Mouse (Mus musculus) ES-E14 (cell line): ENCODE measurements around the gene Hnrnpa1. TPM values are rescaled to one million over a fixed set of nuclear protein-coding genes. Genes with fewer than 3 reads are reported as not detected.

ENCODE experiments used
- DNase-seq: peaks from one replicate; pipeline ENCODE4 v3.0.0-alpha.2; 2013; ENCODE audit warnings: low read depth, low spot score
- H3K27ac ChIP-seq: 2 replicates; pipeline ENCODE4 v1.5.1; 2012; ENCODE audit warnings: low read depth, mild to moderate bottlenecking, low read length, moderate library complexity, mixed read lengths; ENCODE audit not compliant: poor library complexity, insufficient read depth, severe bottlenecking
- H3K36me3 ChIP-seq: 2 replicates; pipeline ENCODE4 v1.6.1; 2012; ENCODE audit warnings: mild to moderate bottlenecking, low read length, moderate library complexity, mixed read lengths; ENCODE audit not compliant: control insufficient read depth, poor library complexity, insufficient read depth, severe bottlenecking
- H3K4me1 ChIP-seq, 2 experiments: fragments of 150-350 bp in 1 of 2; sonication (generic) in 1 of 2; 2 replicates each; pipeline ENCODE4 v1.6.1; 2012; ENCODE audit warnings: low read length in 2 of 2, mild to moderate bottlenecking in 1 of 2, mixed read lengths in 1 of 2; ENCODE audit not compliant: control insufficient read depth in 2 of 2, insufficient read depth in 2 of 2, poor library complexity in 1 of 2
- H3K4me3 ChIP-seq, 2 experiments: fragments of 150-350 bp in 1 of 2; sonication (generic) in 1 of 2; 2 replicates each; pipeline ENCODE4 v1.5.1; 2012; ENCODE audit warnings: low read length in 2 of 2, low read depth in 1 of 2, mild to moderate bottlenecking in 1 of 2, mixed read lengths in 1 of 2; ENCODE audit not compliant: insufficient read depth in 1 of 2, poor library complexity in 1 of 2, severe bottlenecking in 1 of 2
- H3K9ac ChIP-seq: 2 replicates; pipeline ENCODE4 v1.6.1; 2012; ENCODE audit warnings: low read depth, mild to moderate bottlenecking, low read length, mixed read lengths; ENCODE audit not compliant: poor library complexity, insufficient read depth, severe bottlenecking
- H3K9me3 ChIP-seq: fragments of 150-350 bp; sonication (generic); 2 replicates; pipeline ENCODE4 v1.6.1; 2012; ENCODE audit warnings: low read depth, mild to moderate bottlenecking, low read length; ENCODE audit not compliant: control insufficient read depth, insufficient read depth
- CHD2 ChIP-seq: IDR thresholded peaks from 2 replicates; pipeline ENCODE4 v1.6.1; 2014; ENCODE audit warnings: mild to moderate bottlenecking, low read depth, low read length, inconsistent platforms
- HCFC1 ChIP-seq: IDR thresholded peaks from 2 replicates; pipeline ENCODE4 v1.6.1; 2012; ENCODE audit warnings: low read length, inconsistent platforms, borderline replicate concordance; ENCODE audit not compliant: insufficient read depth
- MAFK ChIP-seq: IDR thresholded peaks from 2 replicates; pipeline ENCODE4 v1.6.1; 2014; ENCODE audit warnings: mild to moderate bottlenecking, low read depth, low read length, inconsistent platforms; ENCODE audit not compliant: insufficient read depth
- ZC3H11A ChIP-seq: IDR thresholded peaks from 2 replicates; pipeline ENCODE4 v1.6.1; 2012; ENCODE audit warnings: low read depth, mild to moderate bottlenecking, inconsistent platforms, low read length, borderline replicate concordance
- ZNF384 ChIP-seq: IDR thresholded peaks from 2 replicates; pipeline ENCODE4 v1.6.1; 2012; ENCODE audit warnings: low read depth, low read length, inconsistent platforms
- in situ Hi-C, 2 experiments: fragments of 600-800 bp; cut with MboI; formaldehyde crosslinking; loops; one replicate each; pipeline ENCODE4 v1.15.1; 2025; ENCODE audit warnings: low sequenced_read_pairs in 2 of 2, inconsistent platforms in 1 of 2; ENCODE audit not compliant: unreplicated experiment in 2 of 2
- total RNA-seq: library from RNA; depleted of rRNA; stranded (reverse); fragments of 300-350 nt; gene quantifications from 2 replicates; pipeline ENCODE4 v1.2.3, GENCODE M21; 2012

Gene Hnrnpa1
- total RNA-seq, 1 experiment: 519 TPM

DNA sequence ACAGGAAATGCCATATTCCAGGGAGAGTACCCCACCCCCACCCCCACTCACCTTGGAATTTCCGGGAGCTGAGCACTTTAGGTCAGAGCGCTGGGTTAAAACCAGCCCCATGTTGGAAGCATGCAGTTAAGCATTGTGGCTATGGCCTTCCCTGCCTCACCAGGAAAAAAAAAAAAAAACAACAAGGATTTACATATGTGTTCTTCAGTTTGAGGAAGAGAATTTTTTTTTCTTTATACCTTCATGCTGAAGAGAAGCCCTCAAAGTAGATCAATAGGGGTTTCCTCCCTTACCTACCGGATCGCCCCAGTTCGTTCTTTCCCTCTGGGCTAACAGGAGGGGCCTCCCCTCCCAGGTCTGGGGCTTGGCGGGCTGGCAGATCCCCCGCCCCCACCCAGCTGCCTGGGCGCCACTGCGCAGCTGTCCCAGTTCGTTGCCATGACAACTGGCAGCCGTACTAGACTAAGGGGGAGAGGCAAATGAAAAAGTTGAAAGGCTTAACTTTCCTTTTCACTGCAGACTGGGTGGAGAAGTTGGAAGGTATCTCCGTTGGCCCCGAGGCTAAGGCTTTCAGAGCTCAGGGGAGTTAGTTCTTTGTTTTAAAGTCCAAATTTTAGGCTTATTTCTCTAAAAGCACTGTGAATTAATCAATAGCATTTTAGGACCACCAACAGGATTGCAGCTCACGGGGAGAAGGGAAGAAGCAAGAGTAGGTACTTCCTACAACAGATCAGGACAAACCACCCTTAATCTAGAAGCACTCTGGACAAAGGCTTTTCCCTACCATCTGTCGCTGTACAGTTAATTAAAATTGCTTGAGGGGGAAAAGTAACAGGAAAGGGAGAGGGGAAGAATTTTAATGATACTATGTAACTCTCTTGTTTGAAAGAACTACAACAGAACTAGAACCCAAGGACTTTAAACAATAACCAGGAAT lies 25.0 kb upstream of the Hnrnpa1 start:
- Histone ChIP-seq H3K27ac (peak overlapping the region; percentile 91; the same call in 1 of the 2 replicates), H3K4me3 (peak overlapping the region; percentile 53 to 65), H3K9me3 (no peaks in the 10 kb centered on the region), H3K9ac (peak overlapping the region; percentile 42; the same call in 1 of the 2 replicates), H3K36me3 (peaks cover 17% of the 10 kb centered on the region), H3K4me1 (peaks cover 7 to 10% of the 10 kb centered on the region in 2 experiments)
- peak; percentile 92 for TF ChIP-seq ZNF384
- TF ChIP-seq CHD2: no peak
- no peak for TF ChIP-seq MAFK
- no peak for TF ChIP-seq ZC3H11A
- no peak; the same call in 1 of the 2 replicates for TF ChIP-seq HCFC1
- peak; percentile 93 for DNase-seq
- in situ Hi-C loops: no loop called here

DNA sequence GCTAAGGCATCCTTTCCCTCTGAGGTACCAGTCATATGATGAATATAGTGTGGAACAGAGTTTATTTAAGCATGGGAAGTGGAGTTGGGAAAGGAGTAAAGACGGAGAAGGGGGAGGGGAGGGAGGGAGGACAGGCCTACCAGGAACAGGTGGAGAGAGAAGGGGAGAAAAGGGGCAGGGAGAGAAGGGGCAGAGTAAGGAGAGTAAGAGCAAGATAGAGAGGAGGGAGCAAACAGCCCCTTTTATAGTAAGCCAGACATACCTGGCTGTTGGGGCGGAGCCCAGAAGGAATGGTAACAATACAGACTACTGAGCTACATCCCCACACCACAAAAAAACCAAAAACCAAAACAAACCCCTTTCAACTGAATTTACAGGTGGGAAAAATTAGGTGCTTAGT lies 24.2 kb upstream of the Hnrnpa1 start:
- Histone ChIP-seq H3K4me1 (peaks cover 2 to 10% of the 10 kb centered on the region in 2 experiments), H3K36me3 (peaks cover 12% of the 10 kb centered on the region), H3K9me3 (no peaks in the 10 kb centered on the region), H3K9ac (peak overlapping the region; percentile 15; the same call in 1 of the 2 replicates), H3K4me3 (peak overlapping the region; percentile 35 to 53), H3K27ac (peak overlapping the region; percentile 91; the same call in 1 of the 2 replicates)
- no peak for DNase-seq
- in situ Hi-C loops: no loop called here
- no peak for TF ChIP-seq ZNF384
- TF ChIP-seq CHD2: no peak
- no peak for TF ChIP-seq ZC3H11A
- TF ChIP-seq MAFK: no peak
- TF ChIP-seq HCFC1: no peak

DNA sequence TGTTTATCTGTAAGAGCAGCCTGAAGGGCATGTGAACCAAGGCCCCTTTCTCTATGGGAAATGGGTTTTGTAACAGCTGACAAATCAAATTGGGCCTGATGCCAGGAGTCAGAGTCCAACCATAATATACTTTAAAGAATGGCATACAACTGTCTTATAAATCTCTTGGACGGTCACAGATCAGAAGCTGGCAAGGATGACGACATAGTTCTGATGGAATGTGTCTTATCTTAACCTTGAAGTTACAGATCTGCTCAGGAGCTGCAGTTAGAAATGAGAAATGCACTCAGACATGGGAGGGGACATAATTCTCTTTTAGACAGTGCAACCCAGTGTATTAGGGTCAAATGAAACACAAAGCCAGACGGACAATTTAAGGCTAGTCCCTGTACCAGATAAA lies 19.4 kb upstream of the Hnrnpa1 start:
- in situ Hi-C loops: no loop called here
- TF ChIP-seq HCFC1 (no peak), ZNF384 (no peak)
- H3K9ac ChIP-seq: no peak overlapping the region
- H3K36me3 ChIP-seq: 0 out of 2 replicates have a peak, but pooled peaks cover 2% of the 10 kb centered on the region
- H3K4me1 ChIP-seq: peaks cover 0 to 8% of the 10 kb centered on the region in 2 experiments; a peak in 3 of 4 replicates
- H3K27ac ChIP-seq: no peak overlapping the region
- no peaks in the 10 kb centered on the region for H3K9me3 ChIP-seq
- DNase-seq: no peak
- H3K4me3 ChIP-seq: no peak overlapping the region

DNA sequence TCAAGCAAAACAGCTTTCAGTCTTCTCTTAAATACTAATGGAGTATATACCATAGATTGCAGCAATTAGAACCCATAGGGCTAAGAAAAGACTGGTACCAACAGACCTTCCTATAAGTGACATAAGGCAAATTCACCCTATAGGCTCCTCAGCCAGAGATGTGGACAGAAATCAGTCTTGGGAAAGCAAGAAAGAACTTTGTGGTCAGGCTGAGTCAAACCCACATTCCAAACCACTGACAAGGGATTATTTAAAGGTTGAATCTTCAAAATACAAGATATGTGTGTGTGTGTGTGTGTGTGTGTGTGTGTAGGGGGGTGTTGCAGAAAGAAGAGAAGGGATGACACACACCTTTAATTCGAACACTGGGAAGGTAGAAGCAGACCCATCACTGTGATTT lies 18.8 kb upstream of the Hnrnpa1 start:
- no peak for DNase-seq
- H3K27ac ChIP-seq: no peak overlapping the region
- TF ChIP-seq HCFC1 (no peak), CHD2 (no peak), ZNF384 (no peak), MAFK (no peak), ZC3H11A (no peak)
- in situ Hi-C loops: no loop called here
- H3K36me3 ChIP-seq: 0 out of 2 replicates have a peak, but pooled peaks cover 2% of the 10 kb centered on the region
- no peaks in the 10 kb centered on the region for H3K9me3 ChIP-seq
- no peak overlapping the region for H3K9ac ChIP-seq
- no peak overlapping the region for H3K4me3 ChIP-seq
- peaks cover 0 to 7% of the 10 kb centered on the region in 2 experiments; a peak in 3 of 4 replicates for H3K4me1 ChIP-seq
